Mouse (Mus musculus): Measurements from ENCODE around the gene Dock9. TPM values are rescaled to one million over a fixed set of nuclear protein-coding genes. Genes with fewer than 3 reads are reported as not detected.

The Dock9 gene
- polyA plus RNA-seq, 1 experiment from 2014 or later: 5.5 TPM

GRCm38 (mm10) chr14:121789273-121789672 lies 8.4 kb downstream of the Dock9 start:
- no peak overlapping the region for H3K27ac ChIP-seq
- WGBS: 80% methylated on average over 3 of the region's 3 CpGs
- H3K4me1 ChIP-seq: no peaks in the 10 kb centered on the region
- H3K4me2 ChIP-seq: no peak overlapping the region
- no peak overlapping the region for H3K9ac ChIP-seq
- no peak for ATAC-seq (ENCODE audit: insufficient number of reproducible peaks, insufficient read depth, low FRiP score, low TSS enrichment, low read depth)
- H3K27me3 ChIP-seq: no peaks in the 10 kb centered on the region
- no peaks in the 10 kb centered on the region for H3K36me3 ChIP-seq
- no peak overlapping the region for H3K4me3 ChIP-seq
- no peaks in the 10 kb centered on the region for H3K9me3 ChIP-seq

- no peaks in the 10 kb centered on the region for H3K36me3 ChIP-seq
- no peak overlapping the region for H3K27ac ChIP-seq
- no peaks in the 10 kb centered on the region for H3K27me3 ChIP-seq
- no peak overlapping the region for H3K9ac ChIP-seq
- WGBS: 86% methylated on average over 6 of the region's 6 CpGs
- H3K4me3 ChIP-seq: no peak overlapping the region
- H3K4me1 ChIP-seq: no peaks in the 10 kb centered on the region
- no peak overlapping the region for H3K4me2 ChIP-seq
- ATAC-seq (ENCODE audit: insufficient number of reproducible peaks, insufficient read depth, low FRiP score, low TSS enrichment, low read depth): no peak
- H3K9me3 ChIP-seq: no peaks in the 10 kb centered on the region
Observed at GRCm38 (mm10) chr14:121788451-121788850, 9.2 kb downstream of the Dock9 start.

GRCm38 (mm10) chr14:121787430-121787829 lies 10.2 kb downstream of the Dock9 start:
- Histone ChIP-seq H3K4me2 (no peak overlapping the region), H3K4me1 (no peaks in the 10 kb centered on the region), H3K9me3 (no peaks in the 10 kb centered on the region), H3K36me3 (no peaks in the 10 kb centered on the region), H3K27ac (no peak overlapping the region), H3K9ac (no peak overlapping the region), H3K27me3 (no peaks in the 10 kb centered on the region), H3K4me3 (no peak overlapping the region)
- whole genome bisulfite sequencing: 84% methylated on average over 12 of the region's 12 CpGs
- no peak for ATAC-seq (ENCODE audit: insufficient number of reproducible peaks, insufficient read depth, low FRiP score, low TSS enrichment, low read depth)

GRCm38 (mm10) chr14:121786900-121787299 lies 10.7 kb downstream of the Dock9 start:
- H3K9ac ChIP-seq: no peak overlapping the region
- H3K4me2 ChIP-seq: no peak overlapping the region
- 85% methylated on average over 12 of the region's 12 CpGs for WGBS
- no peak overlapping the region for H3K4me3 ChIP-seq
- no peaks in the 10 kb centered on the region for H3K9me3 ChIP-seq
- H3K27ac ChIP-seq: no peak overlapping the region
- H3K27me3 ChIP-seq: no peaks in the 10 kb centered on the region
- ATAC-seq (ENCODE audit: insufficient number of reproducible peaks, insufficient read depth, low FRiP score, low TSS enrichment, low read depth): no peak
- H3K36me3 ChIP-seq: no peaks in the 10 kb centered on the region
- H3K4me1 ChIP-seq: no peaks in the 10 kb centered on the region

GRCm38 (mm10) chr14:121785394-121785793 lies 12.2 kb downstream of the Dock9 start:
- no peaks in the 10 kb centered on the region for H3K36me3 ChIP-seq
- no peak overlapping the region for H3K4me3 ChIP-seq
- no peak for ATAC-seq (ENCODE audit: insufficient number of reproducible peaks, insufficient read depth, low FRiP score, low TSS enrichment, low read depth)
- no peak overlapping the region for H3K9ac ChIP-seq
- H3K4me2 ChIP-seq: no peak overlapping the region
- no peaks in the 10 kb centered on the region for H3K9me3 ChIP-seq
- no peaks in the 10 kb centered on the region for H3K27me3 ChIP-seq
- 73% methylated on average over 1 of the region's 1 CpGs for WGBS
- H3K27ac ChIP-seq: no peak overlapping the region
- H3K4me1 ChIP-seq: peaks cover 9% of the 10 kb centered on the region

GRCm38 (mm10) chr14:121780942-121781531 lies 16.6 kb downstream of the Dock9 start:
- H3K4me1 ChIP-seq: peaks cover 10% of the 10 kb centered on the region

GRCm38 (mm10) chr14:121780144-121780913 lies 17.3 kb downstream of the Dock9 start:
- Histone ChIP-seq H3K9ac (no peak overlapping the region), H3K4me1 (peaks cover 10% of the 10 kb centered on the region), H3K36me3 (no peaks in the 10 kb centered on the region), H3K27me3 (no peaks in the 10 kb centered on the region), H3K4me2 (no peak overlapping the region), H3K9me3 (no peaks in the 10 kb centered on the region), H3K27ac (peak overlapping the region; percentile 66), H3K4me3 (no peak overlapping the region)
- ATAC-seq (ENCODE audit: insufficient number of reproducible peaks, insufficient read depth, low FRiP score, low TSS enrichment, low read depth): no peak
- WGBS: 56% methylated on average over 11 of the region's 11 CpGs

More at GRCm38 (mm10) chr14:121780942-121781531, 16.6 kb downstream of the Dock9 start:
- WGBS: 42% methylated on average over 12 of the region's 12 CpGs
- Histone ChIP-seq H3K9me3 (no peaks in the 10 kb centered on the region), H3K4me2 (no peak overlapping the region), H3K36me3 (no peaks in the 10 kb centered on the region), H3K27me3 (no peaks in the 10 kb centered on the region), H3K9ac (no peak overlapping the region), H3K4me3 (no peak overlapping the region), H3K27ac (peak overlapping the region; percentile 66)
- no peak for ATAC-seq (ENCODE audit: insufficient number of reproducible peaks, insufficient read depth, low FRiP score, low TSS enrichment, low read depth)

GRCm38 (mm10) chr14:121779620-121780019 lies 18.0 kb downstream of the Dock9 start:
- no peak overlapping the region for H3K4me3 ChIP-seq
- no peaks in the 10 kb centered on the region for H3K27me3 ChIP-seq
- H3K9me3 ChIP-seq: no peaks in the 10 kb centered on the region
- no peak overlapping the region for H3K27ac ChIP-seq
- H3K4me1 ChIP-seq: peaks cover 15% of the 10 kb centered on the region
- no peak overlapping the region for H3K9ac ChIP-seq
- WGBS: 86% methylated on average over 3 of the region's 3 CpGs
- no peak for ATAC-seq (ENCODE audit: insufficient number of reproducible peaks, insufficient read depth, low FRiP score, low TSS enrichment, low read depth)
- no peaks in the 10 kb centered on the region for H3K36me3 ChIP-seq
- no peak overlapping the region for H3K4me2 ChIP-seq

- Histone ChIP-seq H3K9ac (no peak overlapping the region), H3K36me3 (no peaks in the 10 kb centered on the region), H3K4me3 (no peak overlapping the region), H3K4me1 (peaks cover 20% of the 10 kb centered on the region), H3K27me3 (no peaks in the 10 kb centered on the region), H3K9me3 (no peaks in the 10 kb centered on the region), H3K4me2 (no peak overlapping the region), H3K27ac (no peak overlapping the region)
- 88% methylated on average over 4 of the region's 4 CpGs for WGBS
- ATAC-seq (ENCODE audit: insufficient number of reproducible peaks, insufficient read depth, low FRiP score, low TSS enrichment, low read depth): no peak
Observed at GRCm38 (mm10) chr14:121777279-121777831, 20.3 kb downstream of the Dock9 start.

GRCm38 (mm10) chr14:121776749-121777148 lies 20.9 kb downstream of the Dock9 start:
- WGBS: 86% methylated on average over 4 of the region's 4 CpGs
- no peaks in the 10 kb centered on the region for H3K9me3 ChIP-seq
- H3K9ac ChIP-seq: no peak overlapping the region
- no peak overlapping the region for H3K4me2 ChIP-seq
- H3K27ac ChIP-seq: no peak overlapping the region
- H3K27me3 ChIP-seq: no peaks in the 10 kb centered on the region
- ATAC-seq (ENCODE audit: insufficient number of reproducible peaks, insufficient read depth, low FRiP score, low TSS enrichment, low read depth): no peak
- no peak overlapping the region for H3K4me3 ChIP-seq
- H3K4me1 ChIP-seq: peaks cover 20% of the 10 kb centered on the region
- H3K36me3 ChIP-seq: no peaks in the 10 kb centered on the region

GRCm38 (mm10) chr14:121762021-121762452 lies 35.6 kb downstream of the Dock9 start:
- H3K4me1 ChIP-seq: no peaks in the 10 kb centered on the region; the same call in 1 of the 2 replicates
- H3K27me3 ChIP-seq: no peaks in the 10 kb centered on the region
- no peak for ATAC-seq (ENCODE audit: insufficient number of reproducible peaks, insufficient read depth, low FRiP score, low TSS enrichment, low read depth)
- no peaks in the 10 kb centered on the region for H3K9me3 ChIP-seq
- no peak overlapping the region for H3K9ac ChIP-seq
- no peak overlapping the region for H3K27ac ChIP-seq
- H3K4me2 ChIP-seq: no peak overlapping the region
- no peak overlapping the region for H3K4me3 ChIP-seq
- no peaks in the 10 kb centered on the region for H3K36me3 ChIP-seq
- 69% methylated on average over 11 of the region's 11 CpGs for WGBS

- no peaks in the 10 kb centered on the region for H3K9me3 ChIP-seq
- ATAC-seq (ENCODE audit: insufficient number of reproducible peaks, insufficient read depth, low FRiP score, low TSS enrichment, low read depth): no peak
- 89% methylated on average over 5 of the region's 5 CpGs for WGBS
- H3K9ac ChIP-seq: no peak overlapping the region
- H3K36me3 ChIP-seq: no peaks in the 10 kb centered on the region
- no peak overlapping the region for H3K4me3 ChIP-seq
- H3K4me1 ChIP-seq: peaks cover 2% of the 10 kb centered on the region; the same call in 1 of the 2 replicates
- no peak overlapping the region for H3K4me2 ChIP-seq
- no peaks in the 10 kb centered on the region for H3K27me3 ChIP-seq
- no peak overlapping the region for H3K27ac ChIP-seq
Observed at GRCm38 (mm10) chr14:121760403-121760802, 37.2 kb downstream of the Dock9 start.
